Comparison of ENCODE assay signal across 8 mouse cellular contexts in the genomic region with DNA sequence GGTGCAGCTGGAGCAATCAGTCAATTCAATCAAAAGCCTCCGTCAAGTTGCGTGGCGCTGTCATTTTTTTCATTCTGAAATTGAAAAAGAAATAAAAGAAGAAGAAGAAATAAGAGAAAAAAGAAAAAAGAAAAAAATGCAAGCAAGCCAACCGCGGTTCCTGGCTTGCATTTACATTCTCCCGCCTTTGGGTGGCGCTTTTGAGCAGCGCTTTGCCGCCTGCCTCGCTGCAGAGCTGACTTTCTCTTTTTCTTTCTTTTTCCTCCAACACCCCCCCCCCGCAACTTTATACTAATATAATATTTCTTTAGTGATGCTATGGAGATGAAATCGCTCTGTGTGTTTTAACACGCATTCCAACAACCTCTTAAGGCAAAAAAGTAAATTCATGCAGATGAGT.
A peak's percentile ranks its signal among the peaks of the same experiment; 100 is the strongest.
DNase-seq lines count a peak whose midpoint lies in the region; ATAC-seq lines count a peak whose summit lies in the region.

No protein-coding gene starts in this region.

- no peak overlapping the region for H3K9ac ChIP-seq in kidney, embryonic 14.5 days (ENCODE audit: low read depth, low read length)
- no peak overlapping the region for H3K9ac ChIP-seq in liver, embryonic 16.5 days (ENCODE audit: low read depth, low read length)

- no peaks in the 10 kb centered on the region for H3K27me3 ChIP-seq in kidney, embryonic 14.5 days (ENCODE audit: control insufficient read depth, insufficient read depth, low read length)
- H3K27me3 ChIP-seq in embryonic facial prominence, embryonic 10.5 days (replicated peaks; ENCODE audit: low read depth, poor library complexity, severe bottlenecking) = peaks cover 20% of the 10 kb centered on the region
- peaks cover 25% of the 10 kb centered on the region for H3K27me3 ChIP-seq in hindbrain, embryonic 10.5 days (ENCODE audit: insufficient read depth, poor library complexity, severe bottlenecking)
- no peaks in the 10 kb centered on the region for H3K27me3 ChIP-seq in liver, embryonic 16.5 days (ENCODE audit: control insufficient read depth, insufficient read depth, low read depth, low read length)

- no peak overlapping the region for H3K27ac ChIP-seq in kidney, embryonic 14.5 days (ENCODE audit: low read depth, low read length)
- no peak overlapping the region for H3K27ac ChIP-seq in embryonic facial prominence, embryonic 10.5 days (replicated peaks)
- peak overlapping the region; percentile 59 for H3K27ac ChIP-seq in hindbrain, embryonic 10.5 days
- H3K27ac ChIP-seq in liver, embryonic 16.5 days (ENCODE audit: low read length) = no peak overlapping the region

- no peaks in the 10 kb centered on the region for H3K36me3 ChIP-seq in kidney, embryonic 14.5 days (ENCODE audit: control insufficient read depth, insufficient read depth, low read length)
- H3K36me3 ChIP-seq in embryonic facial prominence, embryonic 10.5 days (replicated peaks) = no peaks in the 10 kb centered on the region
- no peaks in the 10 kb centered on the region for H3K36me3 ChIP-seq in hindbrain, embryonic 10.5 days
- H3K36me3 ChIP-seq in liver, embryonic 16.5 days (ENCODE audit: control insufficient read depth, insufficient read depth) = no peaks in the 10 kb centered on the region

- 14% methylated on average over 13 of the region's 13 CpGs for WGBS in kidney, embryonic 14.5 days
- 12% methylated on average over 13 of the region's 13 CpGs for WGBS in embryonic facial prominence, embryonic 10.5 days
- WGBS in hindbrain, embryonic 10.5 days = 9% methylated on average over 13 of the region's 13 CpGs
- 8% methylated on average over 13 of the region's 13 CpGs for WGBS in liver, embryonic 16.5 days (ENCODE audit: insufficient replicate concordance)

- no peak overlapping the region for H3K4me3 ChIP-seq in kidney, embryonic 14.5 days (ENCODE audit: low read length)
- peak overlapping the region; percentile 37 for H3K4me3 ChIP-seq in embryonic facial prominence, embryonic 10.5 days
- H3K4me3 ChIP-seq in hindbrain, embryonic 10.5 days = peak overlapping the region; percentile 38
- H3K4me3 ChIP-seq in liver, embryonic 16.5 days (ENCODE audit: low read depth, low read length) = no peak overlapping the region

- no peak for DNase-seq in kidney, adult 9 months
- peak; percentile 22 for DNase-seq in NIH3T3 (ENCODE audit: low read depth)
- peak; percentile 56 for DNase-seq in embryonic facial prominence, embryonic 10.5 days (ENCODE audit: low spot score)
- peak; percentile 41 for DNase-seq in hindbrain, embryonic 10.5 days (ENCODE audit: low spot score)
- peak; percentile 47 for DNase-seq in retina, postnatal 1 day
- no peak for DNase-seq in layer of hippocampus, adult 11-12 months (ENCODE audit: low spot score)

- peaks cover 14% of the 10 kb centered on the region; the same call in 1 of the 2 replicates for H3K4me1 ChIP-seq in kidney, embryonic 14.5 days (ENCODE audit: control insufficient read depth, insufficient read depth, low read length)
- H3K4me1 ChIP-seq in embryonic facial prominence, embryonic 10.5 days = peaks cover 38% of the 10 kb centered on the region
- H3K4me1 ChIP-seq in hindbrain, embryonic 10.5 days (replicated peaks) = peaks cover 32% of the 10 kb centered on the region
- H3K4me1 ChIP-seq in liver, embryonic 16.5 days (ENCODE audit: control insufficient read depth, low read depth, low read length) = no peaks in the 10 kb centered on the region

- H3K4me2 ChIP-seq in kidney, embryonic 14.5 days (replicated peaks; ENCODE audit: low read depth, low read length) = peak overlapping the region; percentile 25; the same call in 1 of the 2 replicates
- peak overlapping the region; percentile 25; the same call in 1 of the 2 replicates for H3K4me2 ChIP-seq in liver, embryonic 16.5 days (ENCODE audit: low read depth, low read length)

- H3K9me3 ChIP-seq in kidney, embryonic 14.5 days (ENCODE audit: control insufficient read depth, low read length) = no peaks in the 10 kb centered on the region
- no peaks in the 10 kb centered on the region for H3K9me3 ChIP-seq in embryonic facial prominence, embryonic 10.5 days
- H3K9me3 ChIP-seq in hindbrain, embryonic 10.5 days = no peaks in the 10 kb centered on the region
- no peaks in the 10 kb centered on the region for H3K9me3 ChIP-seq in liver, embryonic 16.5 days (replicated peaks; ENCODE audit: control insufficient read depth, low read length)

- ATAC-seq in kidney, embryonic 14.5 days (ENCODE audit: low FRiP score, low TSS enrichment) = no peak
- ATAC-seq in liver, embryonic 16.5 days (ENCODE audit: low read depth) = no peak

Comparison
In these comparisons a context has a peak if more than half of its experiments do, and no peak if none do; other contexts are left out.
1. H3K4me3 ChIP-seq: peak in embryonic facial prominence, embryonic 10.5 days (single experiment) and hindbrain, embryonic 10.5 days (single experiment); none in kidney, embryonic 14.5 days (single experiment) and liver, embryonic 16.5 days (single experiment).
2. DNase-seq: peak in NIH3T3 (single experiment), embryonic facial prominence, embryonic 10.5 days (single experiment), hindbrain, embryonic 10.5 days (single experiment) and retina, postnatal 1 day (single experiment); none in kidney, adult 9 months (single experiment) and layer of hippocampus, adult 11-12 months (single experiment).